Mouse (Mus musculus) brain, embryonic 14.5 days (tissue): Measurements from ENCODE around the gene Yju2. TPM values are rescaled to one million over a fixed set of nuclear protein-coding genes. Genes with fewer than 3 reads are reported as not detected.

Experiments
- DNase-seq: peaks from one replicate; pipeline ENCODE4 v3.0.0-alpha.2; 2011; ENCODE audit warnings: low read depth
- CTCF ChIP-seq: fragments of 200-500 bp; IDR thresholded peaks from 2 replicates; pipeline ENCODE4 v1.5.1; 2012; ENCODE audit warnings: inconsistent platforms, mild to moderate bottlenecking, moderate library complexity, borderline replicate concordance; ENCODE audit not compliant: insufficient read depth, insufficient read length; ENCODE audit errors: extremely low read depth
- POLR2A ChIP-seq: fragments of 200-500 bp; IDR thresholded peaks from 2 replicates; pipeline ENCODE4 v1.6.1; 2012; ENCODE audit warnings: mild to moderate bottlenecking, inconsistent platforms, borderline replicate concordance; ENCODE audit not compliant: poor library complexity, insufficient read depth, insufficient read length, severe bottlenecking; ENCODE audit errors: extremely low read depth
- polyA plus RNA-seq: library from polyadenylated mRNA; depleted of rRNA; stranded (reverse); fragments of >200 nt; gene quantifications from 2 replicates; pipeline ENCODE4 v1.2.3, GENCODE M21; 2012

The Yju2 gene
- polyA plus RNA-seq, 1 experiment, result 15.4 TPM

- no peak for TF ChIP-seq CTCF
- TF ChIP-seq POLR2A, result no peak
- DNase-seq, result no peak
Observed at GRCm38 (mm10) chr17:55953751-55954150, 5.1 kb upstream of the Yju2 start.

GRCm38 (mm10) chr17:55954229-55954628, 4.7 kb upstream of the Yju2 start:
- DNase-seq, result no peak
- TF ChIP-seq POLR2A (no peak), CTCF (no peak)

GRCm38 (mm10) chr17:55956129-55956528, 2.8 kb upstream of the Yju2 start:
- no peak for TF ChIP-seq CTCF
- TF ChIP-seq POLR2A, result peak; percentile 28; the same call in 1 of the 2 replicates
- DNase-seq, result peak; percentile 93

GRCm38 (mm10) chr17:55956591-55956990, 2.3 kb upstream of the Yju2 start:
- DNase-seq, result no peak
- no peak for TF ChIP-seq CTCF
- TF ChIP-seq POLR2A, result no peak

GRCm38 (mm10) chr17:55957168-55957567, 1.7 kb upstream of the Yju2 start:
- peak; percentile 83 for DNase-seq
- TF ChIP-seq CTCF, result peak; percentile 89
- TF ChIP-seq POLR2A, result no peak

GRCm38 (mm10) chr17:55957726-55958583, 944 bp upstream of the Yju2 start:
- no peak for DNase-seq
- TF ChIP-seq POLR2A (no peak), CTCF (no peak)

GRCm38 (mm10) chr17:55958584-55958886, 364 bp upstream of the Yju2 start:
- DNase-seq, result no peak

GRCm38 (mm10) chr17:55959946-55960740, 1.2 kb downstream of the Yju2 start:
- no peak for DNase-seq
- no peak for TF ChIP-seq POLR2A
- TF ChIP-seq CTCF, result no peak

More at GRCm38 (mm10) chr17:55958584-55958886, 364 bp upstream of the Yju2 start:
- TF ChIP-seq POLR2A (no peak), CTCF (no peak)

- no peak for TF ChIP-seq POLR2A
- TF ChIP-seq CTCF, result no peak
- no peak for DNase-seq
Observed at GRCm38 (mm10) chr17:55960791-55961190, 1.9 kb downstream of the Yju2 start.

- DNase-seq, result no peak
- TF ChIP-seq POLR2A, result no peak
- no peak for TF ChIP-seq CTCF
Observed at GRCm38 (mm10) chr17:55961631-55962030, 2.7 kb downstream of the Yju2 start.

- peak; percentile 38 for DNase-seq
- no peak for TF ChIP-seq CTCF
- no peak for TF ChIP-seq POLR2A
Observed at GRCm38 (mm10) chr17:55963171-55963570, 4.3 kb downstream of the Yju2 start.
